Mouse (Mus musculus) testis, postnatal 14 days (tissue): ENCODE results near the gene Tmem236.

ENCODE experiments used
- DNase-seq: peaks from one replicate; pipeline ENCODE4 v3.0.0; 2021; ENCODE audit warnings: low spot score

The Tmem236 gene

DNA sequence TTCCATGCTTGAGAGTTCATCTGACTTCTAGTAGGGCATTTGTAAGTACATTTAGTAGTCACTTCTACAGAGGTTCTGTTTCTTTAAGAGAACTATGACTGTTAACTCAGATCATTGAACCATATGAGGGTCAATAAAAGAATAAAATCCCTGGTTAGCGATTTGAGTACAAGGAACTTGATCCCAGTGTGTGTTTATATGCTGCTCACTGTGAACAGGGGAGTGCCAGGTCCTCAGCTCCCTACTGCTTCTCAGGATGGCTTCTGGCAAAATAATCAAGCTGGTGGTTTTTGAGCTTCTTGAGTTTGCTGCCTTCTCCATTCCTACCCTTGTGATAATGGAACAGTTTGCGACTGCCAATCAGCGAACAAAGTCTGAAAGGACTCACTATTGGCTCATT lies at the start of gene Tmem236:
Tmem236 (plus strand) TSS at position 190 of the 400 bp plus-strand sequence.
- no peak for DNase-seq

DNA sequence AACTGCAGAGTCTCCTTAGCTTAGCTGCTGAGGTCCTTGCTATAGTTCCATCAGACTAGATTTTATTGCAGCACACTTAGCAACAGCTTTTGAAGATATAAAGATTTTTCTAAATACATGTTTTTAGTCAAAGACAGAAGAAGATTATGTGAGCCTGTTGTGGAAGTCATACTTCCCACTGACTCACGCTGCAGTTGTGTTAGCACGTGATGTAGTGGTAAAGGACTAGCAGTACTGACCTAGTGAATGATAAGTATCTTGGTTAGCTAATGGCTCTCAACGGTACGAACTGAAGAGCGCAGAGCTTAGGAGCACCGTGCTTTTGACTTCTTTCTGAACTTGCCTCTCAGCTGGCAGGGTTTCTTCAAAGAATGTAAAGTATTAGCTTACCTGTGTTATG lies 47.9 kb upstream of the Tmem236 start:
- DNase-seq = no peak

DNA sequence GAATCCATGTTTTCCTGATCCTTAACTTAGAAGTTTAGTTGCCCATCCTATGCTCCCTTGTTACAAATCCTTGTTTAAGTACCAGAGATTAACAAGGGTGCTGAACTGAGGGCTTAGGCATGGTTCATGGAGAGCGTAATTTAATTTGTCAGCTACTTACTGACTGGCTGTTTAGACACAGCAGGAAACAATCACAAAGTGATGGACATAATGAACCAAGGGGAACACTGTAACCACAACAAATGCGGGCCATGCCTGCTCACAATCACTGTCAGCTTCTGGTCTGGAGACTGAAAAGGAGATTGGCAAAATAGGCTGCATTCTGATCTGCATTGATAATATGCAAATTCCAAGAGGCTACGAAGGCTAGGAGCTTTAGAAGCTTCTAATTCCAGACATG lies 46.7 kb upstream of the Tmem236 start:
- DNase-seq = no peak

DNA sequence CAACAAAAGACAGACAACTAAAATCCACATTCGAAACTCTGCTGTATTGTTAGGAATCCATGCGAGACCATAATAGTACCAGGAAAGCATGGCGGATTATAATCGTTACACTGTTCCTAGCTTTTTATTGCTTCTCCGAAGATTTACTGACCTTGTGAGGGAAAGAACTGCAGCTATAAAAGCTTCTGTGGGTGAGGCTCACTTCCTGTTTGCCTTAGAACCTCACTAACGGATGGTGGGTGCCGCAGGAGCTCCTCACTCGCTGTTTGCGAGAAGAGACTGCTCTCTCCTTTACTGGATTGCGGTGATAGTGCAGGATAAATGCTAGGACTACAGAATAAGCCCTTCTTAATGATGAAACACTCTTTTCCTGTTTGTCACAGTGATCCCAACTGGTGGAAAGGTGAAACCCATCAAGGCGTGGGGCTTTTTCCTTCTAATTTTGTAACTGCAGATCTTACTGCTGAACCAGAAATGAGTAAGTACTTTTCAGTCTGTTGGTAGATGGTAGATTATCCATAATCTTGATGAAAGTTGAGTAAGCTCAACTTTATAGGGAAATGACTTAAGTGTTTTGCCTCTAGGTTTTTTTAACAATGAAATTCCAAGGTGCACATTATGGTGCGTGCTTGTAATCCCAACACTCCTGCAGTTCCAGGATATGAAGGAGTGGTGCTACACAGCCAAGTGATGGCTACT lies 43.5 kb upstream of the Tmem236 start:
- no peak for DNase-seq

DNA sequence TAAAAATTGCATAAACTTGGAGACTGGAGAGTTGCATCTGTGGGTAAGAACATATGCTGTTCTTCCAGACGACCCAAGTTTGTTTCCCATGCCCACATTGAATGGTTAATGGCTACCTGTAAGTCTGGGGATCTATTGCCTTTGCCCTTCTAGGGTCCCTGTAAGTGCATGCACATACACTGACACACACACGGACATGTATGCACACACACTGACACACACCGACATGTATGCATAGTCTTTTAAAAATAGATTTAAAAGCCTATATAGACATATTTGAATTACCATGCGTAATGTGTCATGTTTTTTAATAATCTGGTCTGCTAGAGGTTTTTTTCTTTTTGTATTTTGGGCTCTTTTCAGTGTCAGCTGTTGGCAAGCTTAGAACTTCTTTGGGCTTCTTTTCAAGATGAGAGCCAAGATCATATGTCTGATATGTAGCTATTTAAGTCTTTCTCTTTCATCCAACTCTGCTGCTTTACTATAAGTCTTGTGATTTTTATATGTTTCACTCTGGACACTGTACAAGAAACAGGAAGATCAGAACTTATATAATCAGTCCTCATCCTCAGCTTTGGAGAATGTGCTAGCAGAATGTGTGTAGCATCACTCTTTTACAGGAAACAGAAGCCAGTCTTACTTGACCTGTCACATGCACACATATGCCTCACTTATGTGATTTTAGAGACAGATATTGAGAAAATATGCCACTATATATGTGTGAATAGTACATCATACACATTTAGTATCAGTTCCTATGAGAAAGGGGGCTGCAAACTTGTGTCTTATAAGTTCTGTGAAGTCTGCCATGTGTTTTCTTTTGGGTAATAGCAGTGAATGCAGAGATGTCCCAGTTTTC lies 41.6 kb upstream of the Tmem236 start:
- no peak for DNase-seq

DNA sequence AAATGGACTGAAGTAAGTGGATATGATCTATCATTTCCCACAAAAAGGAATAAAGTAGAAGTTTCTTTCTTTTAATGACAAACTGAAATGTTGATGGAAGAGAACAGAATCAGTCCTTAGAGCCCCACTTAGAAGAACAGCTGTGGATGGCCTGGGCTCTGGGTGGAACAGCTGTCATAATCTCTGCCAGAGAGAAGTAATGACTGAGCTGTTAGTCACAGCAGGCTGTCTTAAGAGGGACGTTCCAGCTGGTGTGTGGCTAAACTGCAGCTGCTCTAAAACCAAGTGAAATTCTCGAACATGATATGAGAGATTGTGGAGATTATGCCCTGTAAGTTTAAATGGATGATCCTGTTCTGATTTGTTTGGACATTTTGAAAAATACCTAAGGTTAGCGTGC lies 37.4 kb upstream of the Tmem236 start:
- no peak for DNase-seq

DNA sequence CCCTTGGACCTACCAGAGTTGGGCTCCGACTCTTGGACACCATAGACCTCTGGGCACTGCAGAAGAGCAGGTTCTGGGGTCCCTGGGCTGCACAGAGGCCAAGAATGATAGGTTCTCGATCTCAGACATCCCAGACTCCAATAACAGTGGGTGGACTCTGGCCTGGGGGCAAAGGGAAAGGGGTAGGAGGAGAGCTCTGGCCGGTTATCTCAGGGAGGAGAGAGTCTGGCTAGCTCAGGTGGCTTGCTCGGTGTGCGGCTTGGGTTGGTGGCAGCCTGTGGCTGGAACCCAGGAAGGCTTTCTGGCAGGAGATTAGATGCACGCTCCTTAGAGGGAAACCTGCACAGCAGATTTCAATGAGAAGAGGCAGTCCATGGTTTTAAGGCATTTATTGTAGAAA lies 34.7 kb upstream of the Tmem236 start:
- DNase-seq = no peak

DNA sequence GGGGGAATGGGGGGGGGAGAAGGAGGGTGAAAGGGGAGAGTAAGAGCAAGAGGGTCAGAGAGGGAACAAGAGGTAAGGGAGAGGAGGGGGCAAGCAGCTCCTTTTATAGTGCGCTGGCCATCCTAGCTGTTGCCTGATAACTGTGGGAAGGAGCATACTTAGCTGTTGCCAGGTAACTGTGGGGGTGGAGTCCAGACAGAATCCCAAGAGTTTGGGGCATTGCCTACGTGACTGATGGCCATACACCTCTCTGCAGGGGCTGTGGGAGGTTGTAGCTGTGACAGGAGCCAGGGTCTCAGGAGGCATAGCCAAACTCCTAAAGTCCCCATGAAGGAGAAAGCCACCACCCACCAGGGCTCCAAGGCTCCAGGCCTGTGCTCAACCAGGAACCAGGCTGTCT lies 34.3 kb upstream of the Tmem236 start:
- DNase-seq = no peak

DNA sequence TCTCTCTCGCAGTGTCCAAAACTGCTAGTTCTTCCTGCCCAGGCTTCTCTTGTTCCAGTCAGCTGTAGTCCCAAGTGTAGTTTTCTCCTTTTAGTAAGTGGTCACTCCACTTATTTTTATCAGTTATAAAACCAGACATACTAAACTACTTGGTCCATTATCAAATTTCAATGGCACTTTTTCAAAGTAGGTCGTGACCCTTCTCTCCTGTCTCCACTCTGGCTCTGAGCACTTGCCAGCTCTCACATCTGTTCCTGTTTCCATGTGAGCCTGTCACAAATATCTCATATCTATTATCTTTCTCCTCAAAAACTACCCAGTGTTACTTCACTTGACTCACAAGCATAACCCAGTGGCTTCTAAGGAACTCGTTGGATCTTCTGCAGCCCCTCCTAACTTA lies 29.0 kb upstream of the Tmem236 start:
- DNase-seq = no peak

DNA sequence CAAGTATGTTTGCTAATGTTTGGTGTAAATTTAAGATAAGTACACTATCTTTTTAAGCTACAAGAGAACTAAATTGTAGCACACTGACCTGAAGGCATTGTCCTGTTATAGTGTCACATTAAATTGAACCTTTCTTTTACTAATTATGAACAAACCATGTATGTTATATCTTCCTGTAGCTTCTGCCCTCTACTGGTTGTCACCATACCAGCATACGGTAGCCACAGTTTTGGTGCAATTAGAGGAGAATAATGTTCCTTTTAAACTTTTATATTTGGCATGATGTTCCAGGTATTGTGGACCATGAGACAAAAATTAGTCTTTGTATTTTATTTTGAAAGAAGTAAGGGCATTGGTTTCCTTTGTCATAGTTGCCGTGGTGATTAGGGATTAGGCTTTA lies 27.4 kb upstream of the Tmem236 start:
- DNase-seq = no peak

DNA sequence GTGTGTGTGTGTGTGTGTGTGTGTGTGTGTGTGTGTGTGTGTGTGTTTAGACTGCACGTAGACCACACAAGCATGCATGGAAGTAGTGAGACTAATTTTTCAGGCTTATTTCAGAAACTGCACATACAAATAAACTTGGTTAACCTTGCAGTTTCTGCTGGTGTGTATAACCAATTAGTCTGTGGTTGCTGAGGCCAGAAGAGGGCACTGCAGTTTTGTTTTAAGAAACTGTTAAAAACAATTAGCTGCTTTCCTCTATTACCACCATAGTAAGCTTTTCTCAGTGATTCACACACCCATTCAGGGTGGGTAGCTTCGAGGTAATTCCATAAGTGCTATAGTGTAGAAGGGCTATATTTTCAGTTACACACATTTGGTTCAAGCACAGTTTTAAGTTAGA lies 23.5 kb upstream of the Tmem236 start:
- no peak for DNase-seq

DNA sequence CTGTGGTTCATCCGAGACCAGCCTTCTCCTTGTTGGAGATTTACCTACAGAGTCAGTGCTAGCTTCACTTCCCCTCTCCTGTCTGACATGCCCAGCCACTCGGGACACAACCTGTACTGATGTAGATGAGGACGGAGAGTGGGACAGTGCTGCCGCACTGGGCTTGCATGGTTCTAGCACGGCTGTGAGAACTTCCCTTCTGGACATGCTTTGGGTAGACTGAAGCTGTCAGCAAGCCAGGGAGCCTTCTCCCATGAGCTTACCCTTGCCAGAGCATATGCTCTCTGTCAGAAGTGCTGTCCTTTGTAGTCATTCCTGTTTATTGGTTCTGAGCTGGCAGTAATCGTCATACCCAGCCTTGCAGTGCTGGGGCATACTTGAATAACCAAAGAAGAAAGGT lies 22.5 kb upstream of the Tmem236 start:
- no peak for DNase-seq

DNA sequence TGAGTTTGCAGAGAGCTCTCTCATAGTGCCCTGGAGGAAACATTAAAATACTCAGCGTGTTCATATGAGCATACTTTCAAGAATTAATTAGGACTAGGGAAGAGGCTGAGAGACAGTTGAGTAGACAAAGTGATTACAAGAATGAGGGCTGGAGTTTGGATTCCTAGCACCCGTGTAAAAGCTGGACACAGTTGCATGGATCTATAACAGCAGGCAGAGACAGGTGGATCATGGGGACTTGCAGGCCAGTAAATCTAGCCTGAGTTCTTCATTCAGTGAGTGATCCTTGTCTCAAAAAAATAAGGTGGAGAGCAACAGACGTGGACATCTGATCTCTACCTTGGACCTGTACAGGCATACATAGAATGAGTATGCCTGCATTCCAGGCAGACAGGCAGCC lies 15.3 kb upstream of the Tmem236 start:
- DNase-seq = no peak

DNA sequence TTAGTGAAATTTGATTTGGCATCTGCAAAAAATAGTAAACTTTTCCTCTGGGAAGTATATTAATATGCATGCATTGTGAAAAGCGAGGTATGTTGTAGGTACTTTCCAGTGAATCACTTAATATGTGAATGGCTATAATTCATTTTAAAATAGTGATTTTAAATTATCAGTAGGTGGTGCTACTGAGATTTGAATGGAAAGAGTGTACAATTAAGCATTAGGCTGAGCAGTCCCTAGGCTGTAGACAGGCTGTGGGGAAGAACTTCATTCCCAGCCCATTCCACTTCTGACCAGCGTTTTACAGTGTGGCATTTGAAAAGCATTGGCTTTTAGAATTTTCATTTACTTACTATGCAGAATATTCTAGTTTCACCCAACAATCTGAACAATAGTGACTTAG lies 14.6 kb upstream of the Tmem236 start:
- DNase-seq = no peak

DNA sequence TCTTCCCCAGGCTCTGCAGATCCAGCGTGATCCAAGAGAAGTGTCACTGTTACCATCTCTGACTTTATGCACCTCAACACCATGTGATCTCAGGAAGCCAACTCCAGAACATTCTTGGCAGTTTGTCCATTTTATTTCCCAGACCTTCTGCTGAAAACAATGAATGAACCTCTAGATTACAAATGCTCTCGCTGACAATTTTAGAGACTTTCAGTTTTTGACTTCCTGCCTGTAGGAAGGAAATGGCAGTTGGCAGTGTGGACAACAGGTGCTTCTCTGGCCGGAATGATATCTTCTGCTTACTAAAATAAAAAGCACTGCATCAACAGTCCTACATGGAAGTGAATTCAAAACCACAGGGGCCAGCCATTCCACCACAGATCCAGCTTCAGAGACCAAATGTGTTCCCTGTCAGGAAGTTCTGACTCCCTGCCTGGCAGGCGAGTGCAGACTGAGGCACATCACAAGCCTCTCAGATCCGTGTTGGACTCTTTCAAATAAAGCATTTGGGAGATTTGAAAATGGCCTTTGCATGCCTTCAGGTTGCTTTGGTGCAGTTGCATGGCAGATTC lies 9.8 kb upstream of the Tmem236 start:
- no peak for DNase-seq

DNA sequence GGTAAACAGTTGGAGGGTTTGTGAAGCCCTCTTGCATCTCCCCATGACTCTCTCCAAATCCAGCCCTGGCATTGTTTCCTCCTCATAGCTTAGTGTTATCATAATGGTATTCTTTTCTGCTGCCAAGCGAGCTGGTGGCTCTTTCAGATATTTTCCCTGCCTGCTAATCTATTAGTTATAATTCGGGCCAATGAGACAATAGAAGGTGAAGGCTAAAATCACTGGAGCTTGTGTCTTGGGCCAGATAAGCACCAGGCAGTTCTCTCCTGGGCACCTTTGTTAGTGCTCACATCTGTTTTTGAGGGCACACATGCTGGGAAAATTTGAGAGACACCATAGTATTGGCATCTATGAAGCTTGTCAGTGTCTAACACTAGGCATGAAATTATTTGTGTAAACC lies 9.3 kb upstream of the Tmem236 start:
- no peak for DNase-seq

DNA sequence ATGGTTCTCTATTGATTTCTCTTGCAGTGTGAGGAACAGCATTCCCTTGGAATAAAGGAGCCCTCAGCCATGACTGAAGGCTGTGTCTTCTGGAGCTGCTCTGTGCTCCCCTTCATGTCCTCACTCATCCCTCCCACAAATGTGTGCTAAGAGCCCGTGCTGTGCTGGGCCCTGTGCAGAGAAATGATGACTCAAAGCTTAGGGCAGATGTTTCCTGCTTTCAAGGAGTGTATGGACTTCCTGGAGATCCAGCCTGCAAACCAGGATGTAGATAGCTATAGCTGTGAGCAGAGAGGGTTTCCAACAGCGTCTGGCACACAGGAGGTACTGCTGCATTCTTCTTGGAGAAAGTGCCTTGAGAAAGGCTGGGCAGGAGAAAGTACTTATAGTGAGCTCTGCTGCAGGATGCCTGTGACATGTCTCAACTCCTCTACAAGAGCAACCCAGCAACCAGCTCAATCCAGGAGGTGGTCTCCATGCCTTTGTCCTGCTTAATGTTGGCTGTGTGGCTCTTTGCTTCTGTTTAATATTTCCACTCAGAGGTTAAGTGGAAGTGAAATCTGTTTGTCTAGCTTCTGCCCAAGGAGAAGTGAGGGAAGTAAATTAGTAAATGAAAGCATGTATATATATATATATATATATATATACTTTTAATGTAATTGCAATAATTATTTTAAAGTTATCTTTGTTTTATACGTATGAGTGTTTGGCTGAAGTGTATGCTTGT lies 8.5 kb upstream of the Tmem236 start:
- no peak for DNase-seq

DNA sequence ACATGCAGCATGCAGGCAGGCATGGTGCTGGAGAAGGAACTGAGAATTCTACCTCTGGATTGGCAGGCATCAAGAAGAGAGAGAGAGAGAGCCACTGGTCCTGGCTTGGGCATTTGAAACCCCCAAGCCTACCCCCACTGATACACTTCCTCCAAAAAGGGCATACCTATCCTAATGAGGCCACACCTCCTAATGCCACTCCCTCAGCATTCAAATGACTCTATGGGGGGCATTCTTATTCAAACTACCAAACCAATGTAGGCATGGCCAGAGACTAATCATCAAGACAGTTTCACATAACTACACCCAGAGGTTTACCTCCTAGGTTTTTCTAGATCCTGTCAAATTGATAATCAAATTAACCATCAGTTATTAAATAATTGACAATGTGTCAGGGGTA lies 6.6 kb upstream of the Tmem236 start:
- no peak for DNase-seq

DNA sequence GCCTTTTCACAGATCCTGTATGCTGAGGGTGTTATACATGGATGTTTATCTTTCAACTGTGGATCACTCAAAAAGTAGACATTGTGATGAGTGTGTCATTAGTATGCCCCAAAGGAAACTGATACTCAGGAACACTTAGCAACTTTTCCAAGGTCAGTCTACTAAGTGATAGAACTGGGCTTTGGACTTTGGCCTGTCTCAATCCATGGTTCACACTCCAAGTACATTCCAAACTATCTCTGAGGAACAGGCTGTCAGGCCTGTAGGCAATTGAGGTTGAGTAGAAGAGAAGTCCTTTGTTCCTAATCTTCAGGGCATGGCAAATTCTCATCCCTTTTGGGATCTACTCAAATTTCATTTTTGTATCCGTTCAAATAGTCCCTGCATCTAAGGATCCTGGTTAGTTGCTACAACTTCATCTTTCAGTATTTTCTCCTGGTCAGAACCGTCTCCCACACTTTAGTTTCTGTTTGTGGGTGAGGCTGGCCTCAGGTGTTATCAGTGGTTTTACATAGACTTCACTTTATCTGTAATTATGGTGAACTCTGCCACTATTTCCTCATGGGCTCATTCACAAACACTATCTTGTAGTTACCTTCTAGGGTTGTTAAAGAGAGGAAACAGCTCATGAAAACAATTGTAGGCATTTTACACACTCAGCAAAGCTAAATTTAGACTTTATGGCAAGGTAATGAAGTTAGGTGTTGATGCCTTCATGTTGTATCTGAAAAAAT lies 2.3 kb downstream of the Tmem236 start:
- DNase-seq = no peak

DNA sequence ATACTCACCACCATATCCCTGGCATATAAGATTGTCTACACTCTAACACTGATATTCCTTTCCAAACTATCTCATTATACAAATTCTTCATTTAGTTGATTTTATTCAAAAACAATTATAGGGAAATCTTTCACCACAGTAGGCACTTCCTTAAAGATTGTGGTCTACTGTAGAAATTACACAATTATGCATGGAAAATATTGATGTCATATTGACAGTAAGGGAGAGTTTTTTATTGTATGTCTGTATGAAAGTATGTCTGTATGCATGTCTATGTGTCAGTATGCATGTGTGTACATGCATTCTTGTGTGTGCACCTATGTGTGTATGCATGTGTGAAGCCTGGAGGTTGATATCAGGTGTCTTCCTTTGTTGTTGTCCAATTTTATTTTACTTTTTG lies 10.1 kb downstream of the Tmem236 start:
- no peak for DNase-seq

DNA sequence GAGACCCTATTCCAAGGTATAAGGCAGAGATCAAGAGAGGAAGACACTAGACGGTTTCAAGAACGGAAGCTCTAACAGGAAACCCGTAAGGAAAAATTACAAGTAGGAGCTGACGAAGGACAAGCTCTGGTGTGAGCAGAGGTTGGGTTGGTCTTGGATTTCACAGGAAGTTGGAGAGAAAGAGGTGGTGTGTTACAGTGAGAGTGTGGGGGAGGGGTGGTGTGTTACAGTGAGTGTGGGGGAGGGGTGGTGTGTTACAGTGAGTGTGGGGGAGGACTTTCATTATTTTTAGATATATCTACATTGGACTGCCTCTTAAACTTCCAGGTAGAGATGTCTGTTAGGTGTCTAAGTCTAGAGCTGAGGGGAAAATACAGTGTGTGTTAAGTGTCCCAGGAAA lies 16.4 kb downstream of the Tmem236 start:
- DNase-seq = no peak

DNA sequence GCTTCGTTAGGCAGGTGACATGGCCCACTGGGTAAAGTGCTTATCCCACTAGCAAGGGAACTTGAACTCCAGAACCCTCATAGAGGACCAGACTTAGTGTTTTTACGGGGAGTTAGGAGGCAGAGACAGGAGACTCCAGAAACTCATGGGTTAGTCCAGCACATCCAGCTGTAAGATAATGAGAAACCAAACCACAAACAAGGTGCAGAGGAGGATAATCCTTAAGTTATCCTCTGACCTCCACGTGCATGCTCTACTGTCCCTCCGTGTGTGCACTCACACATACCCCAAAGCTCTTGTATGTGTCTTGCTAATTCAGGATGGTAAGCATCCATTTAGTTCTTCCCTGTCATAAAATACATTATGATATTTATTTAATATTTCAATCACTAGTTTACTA lies 17.3 kb downstream of the Tmem236 start:
- DNase-seq = no peak
